Mouse (Mus musculus) lung, postnatal 25 days (tissue): ENCODE results near the gene Rsl1d1.

Experiments used
- DNase-seq: peaks from one replicate; pipeline ENCODE4 v3.0.0; 2022; ENCODE audit warnings: low spot score

Rsl1d1 gene

DNA sequence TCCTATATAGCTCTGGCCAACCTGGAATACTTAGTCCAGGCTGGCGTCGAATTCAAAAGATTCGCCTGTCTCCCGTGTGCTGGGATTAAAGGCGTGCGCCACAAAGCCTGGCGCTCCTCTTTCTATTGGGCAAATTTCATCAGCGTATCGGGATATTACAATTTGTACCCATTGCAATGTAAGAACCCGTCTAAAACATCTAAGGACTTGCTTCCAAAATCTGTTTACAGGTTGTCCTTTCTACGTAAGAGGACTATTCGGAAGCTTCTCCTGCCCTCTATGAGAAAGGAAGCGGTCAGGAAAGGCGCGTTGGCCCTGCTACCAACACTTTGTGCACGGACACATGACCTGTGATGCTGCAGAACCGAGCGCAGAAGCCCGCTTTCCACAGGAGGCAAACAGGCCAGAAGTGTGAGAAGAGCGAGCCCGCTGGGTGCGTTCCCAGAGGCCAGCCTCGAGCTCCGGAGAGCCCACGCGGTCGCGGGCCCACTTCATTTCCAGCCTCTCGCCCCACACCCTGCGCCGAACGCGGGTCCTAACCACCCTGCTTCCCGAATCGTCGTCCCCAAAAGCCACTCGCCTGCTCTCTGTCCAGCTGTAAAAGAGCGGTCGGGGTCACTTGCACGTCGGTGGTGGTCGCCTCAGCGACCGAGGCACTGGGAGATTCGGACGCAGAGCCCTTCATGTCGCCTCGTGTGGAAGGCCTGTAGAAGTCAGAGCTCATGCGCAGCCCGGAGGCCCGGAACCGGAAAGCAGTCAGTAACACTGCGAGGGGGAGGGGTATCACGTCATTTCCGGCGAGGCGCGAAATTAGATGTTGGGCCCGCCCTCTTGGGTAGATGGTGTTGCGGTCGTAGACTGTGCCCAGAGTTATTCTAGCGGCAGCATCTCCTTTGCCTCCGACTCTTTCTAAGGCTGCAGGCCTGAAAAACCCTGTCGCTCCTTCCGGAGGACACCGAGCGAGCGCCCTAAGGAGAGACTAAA, at the start of gene Rsl1d1:
Gene Rsl1d1 (minus strand): TSS at position 761 of the 984 bp plus-strand sequence.
- peak; percentile 92 for DNase-seq

DNA sequence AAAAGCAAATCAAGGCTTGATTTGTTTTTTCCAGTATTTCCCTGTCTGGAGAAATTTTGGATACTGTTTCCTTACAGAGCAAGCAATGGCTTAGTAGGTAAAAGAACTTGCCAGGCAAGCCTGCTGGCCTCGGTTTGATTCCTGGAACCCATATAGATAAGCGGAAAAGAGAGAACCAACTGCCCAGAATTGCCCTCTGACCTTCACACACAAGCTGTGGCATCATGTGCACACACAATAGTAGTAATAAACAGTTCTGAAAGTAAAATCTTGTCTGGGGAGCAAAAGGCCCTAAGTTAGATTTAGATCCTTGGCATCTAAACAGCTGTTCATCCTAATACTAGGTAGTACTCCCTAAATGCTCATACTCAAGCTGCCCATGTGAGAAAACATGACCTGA, 44.7 kb upstream of the Rsl1d1 start:
- no peak for DNase-seq

DNA sequence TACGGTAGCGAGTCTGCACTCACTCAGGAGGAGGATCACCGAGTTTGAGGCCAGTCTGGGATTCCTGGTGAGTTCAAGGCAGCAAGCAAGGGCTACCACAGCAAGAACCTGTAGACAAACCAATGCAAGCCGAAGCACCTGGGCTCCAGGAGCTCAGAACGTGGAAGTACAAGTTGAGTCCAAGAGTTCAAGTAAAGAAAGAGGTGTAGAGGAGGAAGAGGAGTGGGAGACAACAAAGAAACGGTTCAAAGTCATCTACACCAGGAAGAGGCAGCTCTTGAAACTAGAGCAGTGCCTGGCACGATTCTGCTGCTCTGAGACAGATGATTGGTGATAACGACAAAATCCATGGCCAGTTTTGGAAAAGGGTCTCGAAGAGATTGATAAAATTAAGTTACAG, 42.6 kb upstream of the Rsl1d1 start:
- DNase-seq, result no peak

DNA sequence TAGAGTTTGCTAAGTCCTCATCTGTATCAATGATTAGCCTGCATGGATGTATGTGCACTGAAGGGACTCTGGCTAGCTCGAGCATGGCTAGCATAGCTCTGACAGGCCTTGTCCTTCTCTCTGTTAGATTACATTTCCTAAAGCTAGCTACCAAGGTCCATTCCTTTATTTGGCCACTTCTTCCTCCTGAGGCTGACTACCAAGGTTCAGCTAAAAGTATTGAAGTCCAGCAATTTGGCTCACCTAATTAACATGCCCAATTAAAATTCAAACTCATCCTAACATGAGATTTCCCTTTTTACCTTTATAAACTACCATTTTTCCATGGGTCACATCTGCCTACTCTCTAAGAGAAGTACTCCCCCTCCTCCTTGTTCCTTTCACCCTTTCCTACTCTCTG, 39.3 kb upstream of the Rsl1d1 start:
- DNase-seq, result no peak

DNA sequence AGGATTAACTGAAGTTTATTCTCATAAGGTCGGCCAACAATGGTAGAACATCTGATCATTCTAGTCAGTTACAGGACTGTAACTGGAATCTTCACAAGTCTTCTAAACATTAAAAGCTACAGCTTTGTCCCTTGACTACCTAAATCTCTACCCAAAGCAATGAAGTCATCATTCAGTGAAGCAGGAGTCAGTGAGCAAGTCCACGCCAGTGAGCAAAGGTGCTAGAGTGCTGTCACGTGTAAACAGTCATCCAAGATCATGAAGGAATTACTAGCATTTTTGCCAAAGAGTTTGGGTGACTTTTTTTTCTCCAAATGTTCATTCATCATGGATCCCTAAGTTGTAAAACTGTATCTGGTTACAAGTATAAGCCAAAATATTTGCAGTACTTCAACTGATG, 14.7 kb upstream of the Rsl1d1 start:
- DNase-seq, result no peak

DNA sequence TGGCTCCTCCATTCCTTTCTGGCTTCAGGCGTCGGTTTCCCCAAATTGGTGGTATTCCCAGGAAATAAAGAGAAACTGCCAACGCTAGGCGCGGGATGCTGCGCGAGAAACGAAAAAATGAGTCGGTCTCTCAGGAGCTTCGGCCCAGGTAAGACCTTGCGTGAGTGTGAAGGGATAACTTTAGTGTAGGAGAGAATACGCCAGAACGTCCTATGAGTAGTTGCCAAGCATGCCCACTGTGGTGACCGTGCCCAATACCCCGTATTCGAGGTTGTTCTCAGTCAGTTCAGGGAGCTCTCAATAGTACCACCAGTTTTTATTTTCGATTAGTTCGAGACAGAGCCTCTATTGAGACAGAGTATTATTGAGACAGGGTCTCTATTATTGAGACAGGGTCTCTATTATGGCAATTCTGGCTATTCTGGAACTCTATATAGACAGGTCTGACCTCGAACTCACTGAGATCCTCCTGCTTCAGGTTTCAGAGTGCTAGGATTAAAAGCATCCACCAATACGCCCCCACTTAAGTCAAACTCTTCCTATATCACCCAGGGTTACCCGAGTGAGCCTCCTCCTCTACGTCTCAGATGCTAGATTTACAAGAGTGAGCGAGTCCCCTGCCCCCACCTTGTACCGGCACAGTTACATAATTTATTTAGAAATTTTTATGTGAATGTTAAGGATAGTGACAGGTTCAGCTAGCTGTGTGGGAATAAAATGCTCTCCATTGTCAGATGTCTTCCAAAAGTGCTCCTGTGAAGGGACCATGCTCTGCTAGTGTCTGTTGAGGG, 664 bp upstream of the Rsl1d1 start:
- DNase-seq, result no peak

DNA sequence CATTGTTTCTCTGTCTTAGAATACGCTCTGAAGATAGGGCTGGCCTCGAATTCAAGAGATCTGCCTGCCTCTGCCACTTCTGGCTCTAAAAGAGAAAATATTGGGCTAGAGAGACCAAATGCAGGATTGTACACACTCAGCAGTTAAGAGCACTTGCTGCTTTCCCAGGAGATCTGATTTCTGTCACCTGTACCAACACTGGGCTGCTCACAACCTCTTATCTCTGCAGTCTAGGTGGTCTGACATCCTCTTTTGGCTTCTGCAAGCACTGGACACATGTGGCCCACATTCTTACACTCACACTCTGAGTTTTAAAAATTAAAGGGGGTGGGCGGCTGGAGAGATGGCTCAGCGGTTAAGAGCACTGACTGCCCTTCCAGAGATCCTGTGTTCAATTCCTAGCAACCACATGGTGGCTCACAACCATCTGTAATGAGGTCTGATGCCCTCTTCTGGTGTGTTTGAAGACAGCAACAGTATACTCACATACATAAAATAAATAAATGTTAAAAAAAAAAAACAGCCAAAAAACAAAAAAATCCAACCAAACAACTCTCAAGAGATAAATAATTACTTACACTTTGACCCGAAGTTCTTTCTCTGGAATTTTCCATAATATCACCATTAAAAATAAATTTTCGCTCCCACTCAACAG, 1.3 kb downstream of the Rsl1d1 start:
- DNase-seq, result no peak

DNA sequence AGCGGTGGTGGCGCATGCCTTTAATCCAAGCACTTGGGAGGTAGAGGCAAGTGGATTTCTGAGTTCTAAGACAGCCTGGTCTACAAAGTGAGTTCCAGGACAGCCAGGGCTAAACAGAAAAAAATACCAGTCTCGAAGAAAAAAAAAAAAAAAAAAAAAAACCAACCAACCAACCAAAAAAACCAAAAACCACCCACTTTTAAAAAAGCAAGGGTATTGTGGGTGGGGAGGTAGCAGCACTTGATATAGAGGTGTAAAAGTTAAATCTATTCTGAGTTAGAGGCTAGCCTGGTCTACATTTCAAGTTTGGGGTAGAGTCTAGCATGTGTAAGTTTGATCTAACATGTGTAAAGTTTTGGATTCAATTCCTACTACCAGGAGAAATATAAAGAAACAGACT, 2.9 kb downstream of the Rsl1d1 start:
- no peak for DNase-seq

DNA sequence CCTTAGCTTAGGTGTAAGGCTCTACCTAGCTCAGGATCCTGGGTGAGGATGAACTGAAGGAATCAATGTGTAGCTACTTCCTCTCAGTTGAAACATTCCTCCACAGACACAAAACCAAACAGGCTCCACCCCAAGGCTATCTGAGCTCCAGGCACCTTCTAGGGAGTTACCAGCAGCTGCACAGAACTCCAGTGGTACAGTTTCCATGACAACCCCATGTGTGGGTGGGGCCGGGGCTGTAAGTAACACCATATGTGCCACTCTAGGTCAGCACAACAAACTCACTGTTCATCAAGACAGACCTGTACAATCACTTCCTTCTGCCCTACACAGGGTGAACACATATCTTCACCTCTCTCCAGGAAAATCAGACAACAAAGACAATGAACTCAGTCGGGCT, 4.7 kb downstream of the Rsl1d1 start:
- no peak for DNase-seq

DNA sequence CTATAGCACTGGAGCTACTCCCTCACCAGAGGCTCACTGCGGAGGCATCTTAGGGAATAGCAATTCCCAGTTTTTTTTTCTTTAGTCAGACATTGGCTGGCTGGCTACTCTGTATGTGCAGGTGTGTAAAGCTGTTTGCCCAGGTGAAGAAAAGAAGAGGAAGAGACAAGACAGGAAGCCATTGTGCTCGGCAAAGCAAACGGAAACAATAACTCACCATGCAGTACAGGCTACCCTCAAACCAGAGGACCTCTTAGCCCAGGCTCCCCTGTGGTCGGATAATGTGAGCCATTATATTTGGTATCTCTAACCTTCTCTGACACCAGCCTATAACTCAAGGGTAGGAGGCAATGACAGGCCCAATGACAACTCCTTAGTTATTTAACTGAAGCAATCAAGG, 6.1 kb downstream of the Rsl1d1 start:
- no peak for DNase-seq

DNA sequence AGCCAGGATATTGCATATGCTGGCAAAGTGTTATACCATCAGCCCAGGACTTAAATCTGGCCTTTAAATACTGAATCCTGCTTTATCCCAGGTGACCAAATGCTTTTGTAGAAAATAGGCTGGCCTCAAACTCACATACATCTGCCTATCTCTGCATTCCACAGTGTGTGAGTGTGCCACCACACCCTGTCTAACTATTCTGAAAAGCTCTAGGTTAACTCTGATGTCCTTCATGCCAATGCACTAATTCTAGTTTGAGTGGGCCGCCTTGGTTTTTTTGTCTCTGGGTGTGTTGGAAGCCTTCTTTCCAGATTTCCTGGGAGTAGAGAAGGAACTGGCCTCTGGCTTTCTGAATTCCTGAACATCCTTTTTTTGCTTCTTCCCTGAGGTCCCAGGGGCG, 9.9 kb downstream of the Rsl1d1 start:
- no peak for DNase-seq

DNA sequence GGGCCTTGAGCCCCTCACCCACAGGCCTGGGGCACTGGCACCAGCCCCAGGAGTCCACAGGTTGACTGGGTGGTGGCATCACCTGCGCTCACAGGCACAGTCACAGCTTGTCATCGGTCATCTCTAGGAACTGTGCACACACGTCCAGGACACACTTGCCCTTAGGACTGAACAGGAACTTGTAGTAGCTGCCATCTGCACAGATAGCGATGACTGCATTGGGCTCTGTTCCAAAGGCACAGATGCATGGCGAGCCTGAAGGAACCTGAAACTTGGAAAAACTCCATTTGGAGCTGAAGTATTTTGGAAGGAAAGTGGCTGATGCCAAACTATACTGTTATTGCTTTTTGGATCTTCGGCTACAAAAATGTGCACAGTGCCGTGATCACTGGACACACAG, 13.0 kb downstream of the Rsl1d1 start:
- DNase-seq, result no peak

DNA sequence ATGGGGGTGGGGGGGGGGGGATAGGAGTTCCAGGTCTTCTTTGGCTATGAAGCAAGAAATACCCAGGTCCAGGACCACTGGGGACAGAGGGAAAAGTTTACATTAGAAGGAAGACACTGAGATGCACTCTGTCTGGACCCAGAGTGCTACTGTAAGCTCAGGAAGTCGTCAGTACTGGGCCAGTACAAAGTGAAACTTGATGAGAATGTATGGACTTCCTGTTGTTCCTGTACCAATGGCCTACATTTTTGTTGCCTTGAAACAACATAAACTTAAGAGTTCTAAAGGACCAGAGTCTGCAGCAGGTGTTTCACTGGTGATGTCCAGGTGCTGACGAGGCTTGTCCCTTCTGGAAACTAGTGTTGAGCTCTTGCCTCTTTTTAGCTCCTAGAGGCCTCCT, 25.7 kb downstream of the Rsl1d1 start:
- no peak for DNase-seq

DNA sequence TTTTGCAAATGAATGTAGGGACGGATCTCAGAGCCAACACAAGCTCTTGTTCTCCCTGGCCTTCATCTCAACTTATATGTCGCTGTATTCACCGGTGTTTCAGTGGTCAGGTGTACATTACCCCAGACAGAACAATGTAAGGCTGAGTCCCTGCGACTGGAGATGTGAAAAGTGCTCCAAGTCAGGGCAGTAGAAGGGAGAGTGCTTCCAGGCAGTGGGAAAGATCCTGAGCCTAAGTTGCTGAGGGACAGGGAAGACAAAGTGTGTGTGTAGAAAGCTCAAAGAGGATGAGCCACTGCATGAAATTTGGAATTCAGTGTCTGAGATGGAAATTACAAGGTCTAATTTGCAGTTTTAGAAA, 26.3 kb downstream of the Rsl1d1 start:
- DNase-seq, result no peak

DNA sequence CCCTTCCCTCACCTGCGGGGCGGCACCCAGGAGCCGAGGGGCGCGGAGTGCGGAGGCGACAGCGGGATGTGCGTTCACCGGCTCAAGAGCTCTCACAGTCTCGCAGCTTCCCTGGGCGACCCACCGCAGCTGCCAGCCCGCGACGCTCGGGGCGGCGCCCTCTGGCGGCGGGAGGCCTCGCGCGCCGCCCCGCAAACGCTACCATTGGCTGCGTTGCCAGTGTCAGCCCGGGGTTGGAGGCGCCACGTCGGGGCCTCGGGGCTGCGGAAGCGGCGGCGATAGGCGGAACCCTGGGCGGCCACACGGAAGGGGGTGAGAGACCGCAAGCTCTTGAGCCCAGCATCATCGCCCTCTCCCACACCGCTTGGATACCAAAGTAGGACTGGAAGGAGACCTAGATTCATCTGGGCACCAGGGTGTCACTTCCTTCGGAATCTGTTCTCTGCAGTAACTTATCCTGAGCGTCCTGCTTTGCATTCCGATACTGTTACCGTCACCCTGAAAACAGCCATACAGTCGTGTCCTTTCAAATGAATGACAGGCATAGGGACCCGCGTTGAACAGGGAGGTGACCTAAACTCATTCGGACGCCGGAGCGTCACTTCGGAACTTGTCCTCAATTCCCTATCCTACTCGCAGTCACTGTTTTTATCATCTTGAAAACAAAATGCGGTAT, 26.8 kb downstream of the Rsl1d1 start, which contains the start of gene Zc3h7a:
Gene Zc3h7a (minus strand): TSS at position 186 of the 676 bp plus-strand sequence.
- peak; percentile 92 for DNase-seq

DNA sequence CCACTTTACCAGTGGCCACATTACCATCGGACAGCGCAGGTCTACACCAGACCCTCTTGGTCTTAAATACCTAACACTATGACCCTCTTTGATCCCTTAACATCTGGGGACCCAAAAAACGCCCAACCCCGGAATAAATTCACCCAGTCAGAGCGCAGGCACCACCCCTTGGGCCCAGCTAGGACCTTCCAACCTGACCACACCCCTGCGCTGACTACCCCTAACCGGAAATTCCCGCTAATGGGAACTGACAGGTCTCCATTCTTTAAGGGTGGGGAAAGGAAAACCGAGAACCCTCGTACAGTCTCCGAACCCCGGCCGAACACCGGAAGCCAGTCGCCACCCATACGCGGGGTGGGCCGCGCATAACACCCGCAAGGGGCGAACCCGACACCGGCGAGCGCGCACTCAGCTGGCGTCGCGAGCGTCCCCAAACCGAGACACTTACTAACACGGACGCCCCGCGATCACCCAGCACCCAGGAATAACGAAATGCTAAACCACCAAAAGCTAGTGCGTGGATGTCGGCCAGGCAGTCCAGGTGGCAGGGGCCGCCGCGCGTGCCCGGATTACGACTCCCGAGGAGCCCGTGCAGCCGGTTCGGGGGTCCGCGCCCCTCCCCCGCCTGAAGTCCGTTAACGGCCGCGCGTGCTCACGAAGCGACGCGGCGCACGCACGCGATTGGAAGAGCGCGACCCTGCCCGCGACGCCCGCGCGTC, 27.5 kb downstream of the Rsl1d1 start:
- peak; percentile 82 for DNase-seq

DNA sequence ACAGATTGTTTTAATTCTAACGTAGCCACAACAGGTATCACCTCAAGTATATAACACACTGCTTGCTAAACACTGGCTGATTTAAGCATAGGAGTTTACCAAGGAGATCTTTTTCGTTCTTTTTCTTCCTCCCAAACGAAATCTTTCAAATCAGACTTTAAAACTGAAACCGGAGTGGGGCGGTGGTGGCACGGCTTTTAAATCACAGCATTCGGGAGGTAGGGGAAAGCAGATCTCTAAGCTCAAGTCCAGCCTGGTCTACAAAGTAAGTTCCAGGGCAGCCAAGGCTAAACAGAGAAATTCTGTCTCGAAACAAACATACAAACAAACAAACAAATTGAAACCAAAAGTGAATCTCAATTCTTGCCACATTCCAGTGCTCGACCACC, 28.0 kb downstream of the Rsl1d1 start:
- DNase-seq, result peak; percentile 2

DNA sequence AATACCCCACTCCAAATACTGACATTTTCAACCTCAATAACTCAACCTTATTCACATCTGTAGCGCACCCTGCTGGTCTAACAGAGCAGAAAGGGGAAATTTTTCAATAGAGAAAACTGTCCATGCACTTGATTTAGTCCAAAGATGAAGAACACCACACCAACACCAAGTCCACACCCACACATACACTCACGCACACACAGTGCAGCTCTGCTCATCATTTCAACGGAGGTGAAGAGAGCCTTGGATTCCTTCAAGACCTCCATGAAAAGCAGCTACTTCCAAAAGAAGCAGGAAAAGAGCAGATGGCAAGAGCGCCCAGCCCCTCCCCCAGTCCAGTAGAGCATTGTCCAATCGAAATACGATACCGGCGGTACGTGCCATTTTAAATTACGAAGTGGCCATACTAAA, 28.5 kb downstream of the Rsl1d1 start:
- DNase-seq, result peak; percentile 57

DNA sequence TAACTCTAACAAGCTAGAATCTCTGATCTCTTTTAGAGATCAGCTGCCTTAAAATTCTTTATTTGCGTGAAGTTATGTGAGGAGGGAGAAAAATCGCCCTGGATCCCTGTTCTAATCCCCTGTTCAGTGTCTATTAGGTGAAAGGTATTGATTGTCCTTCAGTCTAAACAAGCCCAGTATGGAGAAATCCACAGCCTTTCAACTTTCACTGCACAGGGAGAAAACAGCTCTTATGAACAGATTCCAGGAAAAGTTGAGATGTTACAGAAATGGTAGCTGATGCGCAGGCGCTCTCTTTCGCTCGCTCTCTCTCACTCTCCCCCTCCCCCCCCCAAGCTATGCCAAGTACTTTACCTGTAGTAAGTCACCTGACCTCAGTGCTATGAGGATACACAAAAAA, 31.5 kb downstream of the Rsl1d1 start:
- DNase-seq, result no peak

DNA sequence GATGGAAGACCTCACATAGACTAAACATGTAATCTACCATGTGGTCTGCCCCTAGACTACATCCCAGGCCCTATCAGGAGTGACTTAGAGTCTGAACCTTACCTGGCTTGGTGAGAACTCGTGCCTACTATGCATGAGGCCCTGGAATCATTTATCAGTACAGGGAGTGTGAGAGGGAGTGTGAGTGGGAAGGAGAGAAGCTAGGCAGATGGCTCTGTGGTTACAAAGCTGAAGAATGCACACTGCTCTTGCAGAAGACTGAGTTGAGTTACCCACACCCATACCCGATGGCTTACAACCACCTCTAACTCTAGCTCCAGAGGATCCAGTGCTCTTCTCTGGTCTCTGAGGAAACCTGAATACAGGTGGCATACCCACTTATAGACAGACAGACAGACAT, 36.7 kb downstream of the Rsl1d1 start:
- DNase-seq, result no peak

DNA sequence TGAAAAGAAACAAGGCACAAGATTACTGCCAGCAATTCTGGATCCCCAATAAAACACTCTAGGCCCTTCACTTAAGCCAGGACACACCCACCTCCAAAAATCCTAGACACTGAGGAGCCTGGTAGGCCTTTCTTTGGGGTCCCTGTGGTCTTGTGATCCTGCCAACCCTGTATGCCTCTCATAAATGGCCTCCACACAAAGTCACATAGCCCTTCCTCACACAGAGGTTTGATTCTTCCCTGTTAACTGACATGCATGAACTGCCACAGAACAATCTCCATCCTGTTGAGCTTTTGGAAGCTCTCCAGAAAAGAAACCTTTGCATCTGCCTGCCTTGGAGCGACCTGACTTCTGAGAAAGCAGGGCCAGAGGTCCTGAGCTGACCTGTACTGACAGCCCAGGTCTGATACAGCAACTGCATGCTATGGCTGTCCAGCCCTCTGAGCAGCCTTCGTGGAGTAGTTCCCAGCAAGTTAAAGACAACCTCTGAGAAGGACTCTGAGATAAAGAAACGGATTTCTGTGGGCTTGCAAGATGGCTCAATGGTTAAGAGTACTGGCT, 38.4 kb downstream of the Rsl1d1 start:
- DNase-seq, result no peak
